Mouse (Mus musculus) bone marrow, adult 2 months (tissue): ENCODE measurements around the gene Rab37. TPM values are rescaled to one million over a fixed set of nuclear protein-coding genes. Genes with fewer than 3 reads are reported as not detected.
A peak's percentile ranks its signal among the peaks of the same experiment; 100 is the strongest.

Experiments used
- H3K27ac ChIP-seq: fragments of 200-500 bp; 2 replicates; pipeline ENCODE4 v1.5.1; 2012; ENCODE audit warnings: low read depth, mild to moderate bottlenecking, control low read depth, inconsistent platforms, low read length; ENCODE audit not compliant: control insufficient read depth, poor library complexity, insufficient read depth
- H3K4me1 ChIP-seq: fragments of 200-500 bp; 2 replicates; pipeline ENCODE4 v1.6.1; 2011; ENCODE audit warnings: low read length; ENCODE audit not compliant: control insufficient read depth, insufficient read depth
- H3K4me3 ChIP-seq: fragments of 200-500 bp; replicated peaks from 2 replicates; pipeline ENCODE3; 2011; ENCODE audit warnings: mild to moderate bottlenecking, low read depth, low read length, control low read depth; ENCODE audit not compliant: control insufficient read depth
- CTCF ChIP-seq: fragments of 200-500 bp; IDR thresholded peaks from 2 replicates; pipeline ENCODE4 v1.5.1; 2011; ENCODE audit warnings: low read length, control low read depth; ENCODE audit not compliant: control insufficient read depth, insufficient read depth
- POLR2A ChIP-seq: fragments of 200-500 bp; IDR thresholded peaks from 2 replicates; pipeline ENCODE4 v1.6.1; 2011; ENCODE audit warnings: low read depth, mild to moderate bottlenecking, control low read depth, low read length, borderline replicate concordance; ENCODE audit not compliant: control insufficient read depth
- WGBS: fragments of 180-500 bp; shearing (Covaris S2); methylation state at CpG from one replicate; pipeline ENCODE4 v1.1.7; 2018; 5-methylcytosine and 5-hydroxymethylcytosine counted together
- polyA plus RNA-seq: library from polyadenylated mRNA; stranded (reverse); fragments of >200 nt; gene quantifications from 2 replicates; pipeline ENCODE4 v1.2.4, GENCODE M21; 2011; ENCODE audit warnings: low replicate concordance; ENCODE audit not compliant: missing spikeins, insufficient read depth, insufficient read length

The Rab37 gene
- polyA plus RNA-seq, 1 experiment: 11.6 TPM

GRCm38 (mm10) chr11:115133800-115134199 is 42.6 kb downstream of the Rab37 start, which contains the start of gene Cd300lf:
Cd300lf (minus strand) TSS chr11:115133992.
- Histone ChIP-seq H3K4me3 (peak within 1 kb of the TSS; percentile 85), H3K27ac (peak within 1 kb of the TSS; percentile 96), H3K4me1 (peaks cover 2% of the 10 kb centered on the region; the same call in 1 of the 2 replicates)
- WGBS: under 1% methylated on average over 8 of the region's 8 CpGs
- TF ChIP-seq POLR2A (0 out of 2 replicates have a peak, but pooled peaks have one; percentile 46), CTCF (no peak)

DNA sequence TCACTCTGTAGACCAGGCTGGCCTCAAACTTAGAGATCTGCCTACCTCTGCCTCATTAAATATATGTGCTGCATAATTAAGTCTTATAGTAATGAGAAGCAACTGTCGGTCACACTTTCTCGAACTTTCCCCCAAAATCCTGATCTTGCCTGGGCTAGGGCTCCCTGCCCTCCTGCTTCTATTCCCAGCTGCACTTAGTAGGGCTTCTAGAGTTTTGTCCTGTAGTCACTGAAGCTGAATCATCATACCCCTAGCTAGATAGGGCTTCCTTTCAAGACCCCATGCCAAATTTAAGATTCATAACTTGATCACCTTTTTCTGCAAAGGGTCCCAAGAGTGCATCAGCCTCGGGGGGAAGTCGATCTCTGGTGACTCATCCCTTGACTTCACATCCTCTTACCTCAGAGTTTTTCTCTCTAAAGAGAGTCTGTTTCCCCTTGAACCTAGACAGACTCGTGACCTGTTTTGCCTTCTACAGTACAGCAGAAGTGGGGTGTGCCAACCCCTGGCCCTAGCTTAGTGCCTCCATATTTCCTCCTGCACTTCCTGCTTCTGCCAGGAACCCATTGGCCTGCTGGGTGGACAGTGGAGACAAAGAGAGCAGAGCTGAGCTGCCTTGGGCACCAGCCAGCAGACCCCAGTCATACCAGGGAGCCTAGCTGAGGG is 47.5 kb downstream of the Rab37 start:
- Histone ChIP-seq H3K27ac (peak overlapping the region; percentile 94), H3K4me1 (peaks cover 5% of the 10 kb centered on the region), H3K4me3 (no peak overlapping the region)
- no peak for TF ChIP-seq POLR2A
- TF ChIP-seq CTCF: no peak
- 27% methylated on average over 5 of the region's 5 CpGs for WGBS

- TF ChIP-seq POLR2A (no peak), CTCF (no peak)
- Histone ChIP-seq H3K4me3 (no peak overlapping the region), H3K27ac (peak overlapping the region; percentile 25; the same call in 1 of the 2 replicates), H3K4me1 (peaks cover 3% of the 10 kb centered on the region)
- WGBS: 6% methylated on average over 2 of the region's 2 CpGs
Observed at GRCm38 (mm10) chr11:115141970-115142369, 50.7 kb downstream of the Rab37 start.

DNA sequence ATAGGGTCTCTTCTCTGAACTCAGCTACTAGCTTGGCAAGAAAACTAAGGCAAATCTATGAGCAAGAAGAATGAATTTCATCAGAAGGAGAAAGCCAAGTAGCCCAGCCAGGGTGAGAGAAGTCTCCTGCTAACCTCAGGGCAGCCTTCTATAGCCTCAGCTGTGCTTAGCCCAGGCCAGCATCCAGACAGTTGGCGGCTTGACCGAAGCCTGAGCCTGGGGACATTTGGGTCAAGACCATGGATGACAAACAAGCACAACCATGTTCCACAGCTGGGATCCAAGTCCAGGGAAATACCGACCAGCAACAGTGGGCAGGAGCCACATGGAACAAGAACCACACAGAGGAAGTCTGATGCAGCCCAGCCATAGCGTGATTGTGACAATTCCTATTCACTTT is 56.6 kb downstream of the Rab37 start:
- WGBS: 81% methylated on average over 4 of the region's 4 CpGs
- Histone ChIP-seq H3K4me3 (no peak overlapping the region), H3K27ac (no peak overlapping the region), H3K4me1 (peaks cover 6% of the 10 kb centered on the region; the same call in 1 of the 2 replicates)
- no peak for TF ChIP-seq POLR2A
- TF ChIP-seq CTCF: no peak

GRCm38 (mm10) chr11:115150741-115151254 is 59.6 kb downstream of the Rab37 start:
- Histone ChIP-seq H3K27ac (no peak overlapping the region), H3K4me3 (no peak overlapping the region), H3K4me1 (peaks cover 6% of the 10 kb centered on the region; the same call in 1 of the 2 replicates)
- 35% methylated on average over 6 of the region's 6 CpGs for WGBS
- TF ChIP-seq CTCF: no peak

DNA sequence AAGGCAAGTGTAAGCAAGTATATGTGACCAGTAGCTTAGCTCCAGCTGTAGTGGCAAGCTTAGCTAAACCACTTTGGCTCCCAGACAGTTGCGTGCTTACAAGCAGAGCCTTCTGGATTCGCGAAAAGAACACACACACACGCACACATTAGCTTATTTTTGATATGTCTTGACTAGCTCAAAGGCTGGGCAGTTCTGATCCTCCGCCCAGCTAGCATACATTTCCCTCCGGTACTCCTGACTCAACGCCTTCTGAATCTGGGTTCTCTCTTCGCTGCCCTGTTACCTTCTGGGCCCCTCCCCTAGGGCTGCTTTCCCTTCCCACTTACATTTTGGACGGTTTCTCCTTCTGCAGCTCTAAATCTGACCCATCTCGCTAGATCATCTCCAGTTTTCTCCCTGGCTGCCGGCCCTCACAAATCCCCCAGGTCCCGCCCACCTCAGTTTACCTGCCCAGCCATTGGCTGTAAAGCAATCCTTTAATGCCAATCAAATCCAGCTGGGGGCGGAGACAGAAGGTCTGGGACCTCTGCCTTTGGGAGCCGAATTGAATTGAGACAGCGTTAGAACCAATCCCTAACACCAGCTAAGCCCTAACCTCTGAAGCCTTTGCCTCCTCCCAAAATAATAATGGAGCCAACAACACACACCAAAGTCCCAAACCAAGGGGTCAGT is 60.7 kb downstream of the Rab37 start:
- WGBS: 46% methylated on average over 15 of the region's 15 CpGs
- Histone ChIP-seq H3K4me3 (no peak overlapping the region), H3K27ac (no peak overlapping the region), H3K4me1 (peaks cover 6% of the 10 kb centered on the region; the same call in 1 of the 2 replicates)
- TF ChIP-seq POLR2A (no peak), CTCF (no peak)

DNA sequence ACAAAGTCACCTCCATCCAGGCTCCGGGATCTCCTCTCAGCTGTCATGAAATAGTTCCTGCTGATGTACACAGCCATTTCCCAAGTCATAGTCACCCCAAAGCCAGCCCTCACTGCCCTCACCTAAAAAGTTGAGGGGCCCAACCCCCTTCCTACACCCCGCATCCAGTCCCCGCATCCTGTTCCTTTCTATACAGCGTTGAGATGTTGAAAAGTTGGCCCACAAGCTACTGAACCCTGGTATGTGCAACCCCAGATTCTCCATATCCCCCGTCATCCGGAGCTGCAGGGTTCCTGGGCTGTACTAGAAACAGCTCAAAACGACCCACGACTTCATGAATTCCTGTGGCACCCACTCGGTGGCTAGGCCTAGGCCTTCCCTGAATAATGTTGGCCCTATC is 61.9 kb downstream of the Rab37 start:
- TF ChIP-seq POLR2A (no peak), CTCF (no peak)
- Histone ChIP-seq H3K4me3 (no peak overlapping the region), H3K4me1 (peaks cover 11% of the 10 kb centered on the region), H3K27ac (no peak overlapping the region)
- 68% methylated on average over 9 of the region's 9 CpGs for WGBS

DNA sequence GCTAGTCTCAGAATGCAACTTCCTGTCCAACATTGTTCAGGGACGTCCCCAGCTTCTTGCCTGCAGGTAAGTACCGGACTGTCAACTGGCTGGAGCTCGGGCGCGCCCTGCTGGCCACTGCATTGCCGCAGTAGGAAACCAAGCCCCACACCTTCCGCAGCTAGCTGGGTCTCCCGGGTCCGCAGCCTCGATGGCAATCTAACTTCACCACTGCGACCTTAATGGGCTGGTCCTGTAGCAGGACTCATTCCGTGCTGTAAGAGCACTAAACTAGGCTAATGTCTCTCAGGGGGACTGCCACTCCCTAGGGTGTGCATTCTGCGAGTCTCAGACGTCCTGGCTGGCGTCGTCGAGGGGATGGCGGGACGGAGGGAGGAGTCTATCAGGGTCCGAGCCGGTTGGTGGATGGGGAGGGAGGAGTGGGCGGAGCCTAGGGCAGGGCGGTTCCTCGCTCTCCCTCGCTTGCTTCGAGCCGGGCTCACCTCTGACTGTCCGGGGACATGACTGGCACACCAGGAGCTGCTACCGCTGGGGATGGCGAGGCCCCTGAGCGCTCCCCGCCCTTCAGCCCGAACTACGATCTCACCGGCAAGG is 62.6 kb downstream of the Rab37 start:
- Histone ChIP-seq H3K27ac (peak overlapping the region; percentile 77), H3K4me1 (peaks cover 14% of the 10 kb centered on the region), H3K4me3 (peak overlapping the region; percentile 83)
- TF ChIP-seq CTCF: peak; percentile 93
- peak; percentile 82 for TF ChIP-seq POLR2A
- WGBS: under 1% methylated on average over 35 of the region's 35 CpGs
